Mouse (Mus musculus): ENCODE data around the gene Srgap3. TPM values are rescaled to one million over a fixed set of nuclear protein-coding genes. Genes with fewer than 3 reads are reported as not detected.
A peak's percentile ranks its signal among the peaks of the same experiment; 100 is the strongest.
"Not testable (repeated sequence)": the region's sequence is repeated elsewhere in the genome, so short reads cannot be mapped to it uniquely, and the experiment has no call there.

Srgap3 gene
- polyA plus RNA-seq, 1 experiment from 2014 or later: 6.5 TPM

DNA sequence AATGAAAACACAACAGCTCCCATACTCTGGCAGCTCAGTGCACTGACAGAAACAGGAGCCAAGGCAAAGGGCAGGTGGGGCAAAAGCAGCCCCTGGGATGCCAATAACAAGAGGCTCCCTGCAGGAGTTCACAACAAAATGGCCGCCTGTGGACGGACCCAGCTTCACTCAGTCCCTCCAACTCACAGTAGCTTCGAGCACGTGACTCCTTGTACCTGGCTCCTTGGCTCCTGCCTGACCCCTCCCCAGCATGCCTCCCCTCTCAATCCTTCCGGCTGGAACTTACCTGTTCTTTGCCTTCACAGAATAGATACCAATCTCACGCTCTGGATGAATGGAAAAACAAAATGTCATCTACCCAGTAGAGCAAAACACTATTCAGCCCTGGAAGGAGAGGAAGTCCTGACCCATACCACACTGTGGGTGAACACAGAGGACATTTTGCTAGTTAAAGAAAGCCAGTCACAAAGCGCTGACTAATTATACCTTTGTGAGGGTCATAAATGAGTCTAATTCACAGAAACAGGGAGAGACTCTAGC is 75.8 kb downstream of the Srgap3 start:
- WGBS: 78% methylated on average over 7 of the region's 7 CpGs
- no peaks in the 10 kb centered on the region for H3K9me3 ChIP-seq
- no peak overlapping the region for H3K27ac ChIP-seq
- no peak overlapping the region for H3K4me3 ChIP-seq
- H3K4me1 ChIP-seq: peaks cover 3% of the 10 kb centered on the region; the same call in 1 of the 2 replicates
- H3K9ac ChIP-seq: no peak overlapping the region
- H3K27me3 ChIP-seq: no peaks in the 10 kb centered on the region
- H3K4me2 ChIP-seq: no peak overlapping the region
- ATAC-seq (ENCODE audit: insufficient number of reproducible peaks, insufficient read depth, low FRiP score, low TSS enrichment, low read depth): no peak
- H3K36me3 ChIP-seq: no peaks in the 10 kb centered on the region

DNA sequence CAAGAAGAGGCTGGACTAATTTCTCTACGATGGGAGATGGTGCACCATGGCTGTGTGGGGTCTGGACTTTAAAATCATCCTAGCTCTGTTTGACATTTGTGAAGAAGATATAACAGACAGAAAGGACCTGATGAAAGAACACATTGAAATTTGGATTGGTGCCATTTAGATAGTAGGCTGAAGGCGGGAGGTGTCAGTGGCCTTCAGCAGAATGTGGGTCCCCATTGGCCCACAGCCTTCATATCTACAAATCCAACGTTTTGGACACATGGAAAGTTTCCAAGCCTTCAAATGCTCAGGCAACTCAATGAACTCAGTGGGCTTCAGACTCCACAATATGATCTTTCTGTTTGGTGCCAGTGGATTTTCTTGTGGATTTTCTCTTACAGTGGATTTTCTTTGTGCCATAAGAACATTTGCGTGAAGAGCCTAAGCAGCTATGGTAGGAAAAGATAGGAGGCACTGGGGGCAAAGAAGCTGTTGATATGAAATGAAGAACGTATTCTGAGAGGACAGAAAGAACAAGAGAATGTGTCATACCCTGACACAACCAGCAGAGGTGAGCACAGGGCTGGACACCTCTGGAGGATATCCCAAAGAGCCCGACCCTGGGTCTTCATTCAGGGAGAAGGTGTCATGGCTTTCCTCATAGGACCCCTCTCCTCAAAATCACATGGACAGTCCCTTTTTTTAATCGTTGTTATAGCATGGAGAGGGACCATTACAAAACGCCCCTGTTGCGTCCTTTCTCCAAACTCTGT is 78.7 kb downstream of the Srgap3 start:
- H3K27ac ChIP-seq: no peak overlapping the region
- no peaks in the 10 kb centered on the region for H3K27me3 ChIP-seq
- H3K9ac ChIP-seq: no peak overlapping the region
- no peaks in the 10 kb centered on the region for H3K9me3 ChIP-seq
- H3K4me3 ChIP-seq: no peak overlapping the region
- no peak for ATAC-seq (ENCODE audit: insufficient number of reproducible peaks, insufficient read depth, low FRiP score, low TSS enrichment, low read depth)
- H3K4me2 ChIP-seq: no peak overlapping the region
- 85% methylated on average over 9 of the region's 9 CpGs for WGBS
- peaks cover 12% of the 10 kb centered on the region for H3K4me1 ChIP-seq
- H3K36me3 ChIP-seq: no peaks in the 10 kb centered on the region

DNA sequence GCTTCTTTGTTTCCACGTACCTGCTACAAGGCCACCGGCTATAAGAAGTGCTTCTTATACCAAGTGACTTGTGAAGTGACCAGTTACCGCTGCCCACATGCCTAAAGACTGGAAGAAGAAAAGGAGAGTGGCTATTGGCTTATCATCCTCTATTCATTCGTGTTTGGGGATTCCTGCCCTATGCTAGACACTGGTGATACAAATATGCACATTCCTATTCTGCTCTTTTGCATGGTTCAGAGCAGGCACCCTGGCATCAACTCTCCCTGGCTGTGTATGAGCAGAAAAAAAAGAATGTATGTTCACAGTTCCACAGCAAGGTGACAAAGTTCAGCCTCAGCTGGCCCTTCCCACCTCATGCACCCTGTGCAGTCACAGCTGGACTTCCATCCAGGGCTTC is 81.0 kb downstream of the Srgap3 start:
- H3K4me3 ChIP-seq: no peak overlapping the region
- no peaks in the 10 kb centered on the region for H3K36me3 ChIP-seq
- no peaks in the 10 kb centered on the region for H3K27me3 ChIP-seq
- H3K9me3 ChIP-seq: no peaks in the 10 kb centered on the region
- H3K27ac ChIP-seq: no peak overlapping the region
- ATAC-seq (ENCODE audit: insufficient number of reproducible peaks, insufficient read depth, low FRiP score, low TSS enrichment, low read depth): no peak
- H3K4me1 ChIP-seq: peaks cover 12% of the 10 kb centered on the region
- H3K9ac ChIP-seq: no peak overlapping the region
- 91% methylated on average over 4 of the region's 4 CpGs for WGBS
- no peak overlapping the region for H3K4me2 ChIP-seq

DNA sequence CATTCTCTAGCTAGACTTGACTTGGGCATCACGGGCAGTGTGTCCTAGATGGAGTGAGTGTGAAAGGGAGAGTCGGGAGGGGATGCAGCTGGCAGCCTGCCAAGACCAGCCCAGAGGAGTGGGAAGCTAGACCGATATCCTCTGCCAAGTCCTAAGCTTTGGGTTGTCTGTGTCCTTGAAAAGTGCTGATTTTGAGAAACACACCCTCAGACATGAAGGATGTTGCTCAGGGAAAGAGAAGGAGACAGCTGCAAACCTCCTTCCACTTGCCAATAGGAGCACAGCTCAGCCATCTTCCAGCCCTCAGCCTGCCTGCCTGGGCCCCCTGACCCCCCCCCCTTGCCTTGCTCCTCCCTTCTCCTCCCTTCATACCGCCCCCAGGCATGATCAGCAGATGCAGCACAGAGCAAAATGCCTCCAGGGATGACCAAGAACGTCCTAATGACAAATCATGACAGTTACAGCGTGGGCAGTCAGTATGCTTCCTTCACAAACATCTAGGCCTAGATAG is 82.0 kb downstream of the Srgap3 start:
- Histone ChIP-seq H3K4me3 (no peak overlapping the region), H3K9ac (no peak overlapping the region), H3K27ac (peak overlapping the region; percentile 39; the same call in 1 of the 2 replicates), H3K36me3 (no peaks in the 10 kb centered on the region), H3K4me2 (no peak overlapping the region), H3K9me3 (no peaks in the 10 kb centered on the region), H3K27me3 (no peaks in the 10 kb centered on the region), H3K4me1 (peaks cover 12% of the 10 kb centered on the region)
- no peak for ATAC-seq (ENCODE audit: insufficient number of reproducible peaks, insufficient read depth, low FRiP score, low TSS enrichment, low read depth)
- 34% methylated on average over 6 of the region's 6 CpGs for WGBS

GRCm38 (mm10) chr6:112862465-112862864 is 84.6 kb downstream of the Srgap3 start:
- Histone ChIP-seq H3K36me3 (no peaks in the 10 kb centered on the region), H3K4me2 (no peak overlapping the region), H3K9ac (no peak overlapping the region), H3K27ac (no peak overlapping the region), H3K9me3 (no peaks in the 10 kb centered on the region), H3K27me3 (no peaks in the 10 kb centered on the region), H3K4me3 (no peak overlapping the region), H3K4me1 (peaks cover 13% of the 10 kb centered on the region)
- no peak for ATAC-seq (ENCODE audit: insufficient number of reproducible peaks, insufficient read depth, low FRiP score, low TSS enrichment, low read depth)
- WGBS: 87% methylated on average over 7 of the region's 7 CpGs

DNA sequence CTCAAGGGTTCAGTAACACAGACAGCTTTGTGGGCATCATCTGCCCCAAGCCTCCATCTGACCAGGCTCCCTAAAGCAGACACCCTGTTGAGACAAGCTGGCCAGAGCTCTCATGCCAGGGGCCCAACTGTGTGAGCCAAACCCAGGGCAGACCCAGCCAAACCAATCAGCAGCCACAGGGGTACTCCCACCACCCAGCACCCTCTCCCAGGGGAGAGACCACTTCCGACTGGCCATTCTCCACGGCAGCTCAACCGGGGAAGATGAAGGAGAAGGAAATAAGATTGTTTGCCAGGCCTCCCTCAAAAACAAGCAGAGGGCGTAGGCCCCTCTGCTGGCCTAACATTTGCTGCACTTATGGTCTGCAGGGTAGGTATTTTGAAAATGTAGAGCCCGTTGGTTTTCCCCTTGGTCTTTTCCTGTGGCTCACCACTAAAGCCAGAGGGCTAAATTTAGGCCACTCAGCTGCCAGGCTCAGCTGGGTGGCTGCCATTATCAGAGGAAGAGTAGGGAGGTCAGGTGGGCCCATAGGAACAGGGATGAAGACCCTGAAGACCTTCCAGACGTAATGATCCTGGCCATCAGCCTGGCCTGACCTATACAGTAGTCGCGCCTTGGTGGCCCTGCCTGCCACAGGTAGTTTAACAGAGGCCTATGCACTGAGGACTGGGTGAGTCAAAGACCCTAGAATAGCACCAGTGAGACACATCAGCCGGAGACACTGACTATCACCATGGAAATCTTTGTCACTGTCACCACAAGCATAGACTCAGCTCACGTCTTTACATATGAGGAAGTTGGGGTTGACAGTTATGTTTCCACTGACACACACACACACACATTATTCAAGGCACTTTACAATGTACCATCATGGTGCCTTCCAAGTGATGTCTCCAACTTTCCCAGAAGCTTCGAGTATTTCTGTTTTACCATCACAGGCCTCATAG is 85.4 kb downstream of the Srgap3 start:
- Histone ChIP-seq H3K27me3 (no peaks in the 10 kb centered on the region), H3K4me1 (peaks cover 20% of the 10 kb centered on the region), H3K36me3 (no peaks in the 10 kb centered on the region), H3K4me2 (no peak overlapping the region), H3K9me3 (no peaks in the 10 kb centered on the region), H3K9ac (no peak overlapping the region), H3K27ac (no peak overlapping the region), H3K4me3 (no peak overlapping the region)
- WGBS: 80% methylated on average over 11 of the region's 11 CpGs
- ATAC-seq (ENCODE audit: insufficient number of reproducible peaks, insufficient read depth, low FRiP score, low TSS enrichment, low read depth): no peak

- 92% methylated on average over 5 of the region's 5 CpGs for WGBS
- not testable (repeated sequence) for H3K36me3 ChIP-seq; H3K9ac ChIP-seq; H3K4me3 ChIP-seq; H3K9me3 ChIP-seq; ATAC-seq (ENCODE audit: insufficient number of reproducible peaks, insufficient read depth, low FRiP score, low TSS enrichment, low read depth); H3K27me3 ChIP-seq; H3K4me2 ChIP-seq; H3K27ac ChIP-seq
- peaks cover 14% of the 10 kb centered on the region for H3K4me1 ChIP-seq
These were observed 86.8 kb downstream of the Srgap3 start for GRCm38 (mm10) chr6:112860290-112860689.

DNA sequence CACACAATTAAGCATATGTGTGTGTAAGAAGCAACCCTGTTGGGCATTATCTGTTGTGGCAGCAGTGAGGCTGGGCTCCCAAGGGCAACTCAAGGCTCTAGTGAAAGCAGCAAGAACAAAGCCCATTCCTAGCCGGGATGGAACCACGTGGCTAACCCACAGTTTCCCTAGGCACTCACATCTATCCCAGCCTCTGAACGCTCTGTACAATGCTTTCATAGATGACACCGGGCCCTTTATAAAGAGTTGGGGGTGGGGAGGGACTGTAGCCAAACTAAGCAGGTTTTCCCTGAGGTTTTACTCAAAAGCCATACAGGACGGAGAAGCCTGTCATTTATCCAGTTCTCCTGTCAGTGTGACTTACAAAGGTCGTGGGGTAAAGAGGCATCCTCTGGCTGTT is 90.0 kb downstream of the Srgap3 start:
- no peaks in the 10 kb centered on the region for H3K9me3 ChIP-seq
- no peak overlapping the region for H3K4me2 ChIP-seq
- no peaks in the 10 kb centered on the region for H3K36me3 ChIP-seq
- WGBS: 22% methylated on average over 6 of the region's 6 CpGs
- no peak overlapping the region for H3K4me3 ChIP-seq
- H3K27ac ChIP-seq: no peak overlapping the region
- no peaks in the 10 kb centered on the region for H3K27me3 ChIP-seq
- H3K4me1 ChIP-seq: peaks cover 18% of the 10 kb centered on the region
- ATAC-seq (ENCODE audit: insufficient number of reproducible peaks, insufficient read depth, low FRiP score, low TSS enrichment, low read depth): no peak
- no peak overlapping the region for H3K9ac ChIP-seq

DNA sequence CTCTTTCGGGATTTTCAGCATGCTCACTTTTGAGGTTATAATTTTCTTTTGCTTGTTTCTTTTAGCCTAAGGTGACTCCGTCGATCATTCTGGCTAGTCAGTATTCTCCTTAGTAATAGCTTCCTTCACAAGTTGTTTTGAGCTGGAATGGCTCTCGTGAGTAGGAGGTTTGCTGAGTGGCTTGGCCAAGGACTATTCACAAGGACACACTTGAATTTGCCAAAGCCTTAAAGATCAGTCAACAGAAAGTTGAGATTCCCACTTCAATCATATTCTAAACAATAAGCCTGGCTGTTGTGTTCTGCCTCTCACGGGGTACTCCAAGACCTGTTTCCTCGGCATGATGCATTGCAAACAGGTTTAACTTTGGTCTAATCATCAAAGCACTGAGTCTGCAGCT is 91.9 kb downstream of the Srgap3 start:
- H3K36me3 ChIP-seq: no peaks in the 10 kb centered on the region
- H3K9me3 ChIP-seq: no peaks in the 10 kb centered on the region
- no peak overlapping the region for H3K4me2 ChIP-seq
- ATAC-seq (ENCODE audit: insufficient number of reproducible peaks, insufficient read depth, low FRiP score, low TSS enrichment, low read depth): no peak
- H3K9ac ChIP-seq: no peak overlapping the region
- no peak overlapping the region for H3K27ac ChIP-seq
- no peak overlapping the region for H3K4me3 ChIP-seq
- WGBS: 85% methylated on average over 6 of the region's 6 CpGs
- H3K27me3 ChIP-seq: no peaks in the 10 kb centered on the region
- peaks cover 23% of the 10 kb centered on the region for H3K4me1 ChIP-seq

DNA sequence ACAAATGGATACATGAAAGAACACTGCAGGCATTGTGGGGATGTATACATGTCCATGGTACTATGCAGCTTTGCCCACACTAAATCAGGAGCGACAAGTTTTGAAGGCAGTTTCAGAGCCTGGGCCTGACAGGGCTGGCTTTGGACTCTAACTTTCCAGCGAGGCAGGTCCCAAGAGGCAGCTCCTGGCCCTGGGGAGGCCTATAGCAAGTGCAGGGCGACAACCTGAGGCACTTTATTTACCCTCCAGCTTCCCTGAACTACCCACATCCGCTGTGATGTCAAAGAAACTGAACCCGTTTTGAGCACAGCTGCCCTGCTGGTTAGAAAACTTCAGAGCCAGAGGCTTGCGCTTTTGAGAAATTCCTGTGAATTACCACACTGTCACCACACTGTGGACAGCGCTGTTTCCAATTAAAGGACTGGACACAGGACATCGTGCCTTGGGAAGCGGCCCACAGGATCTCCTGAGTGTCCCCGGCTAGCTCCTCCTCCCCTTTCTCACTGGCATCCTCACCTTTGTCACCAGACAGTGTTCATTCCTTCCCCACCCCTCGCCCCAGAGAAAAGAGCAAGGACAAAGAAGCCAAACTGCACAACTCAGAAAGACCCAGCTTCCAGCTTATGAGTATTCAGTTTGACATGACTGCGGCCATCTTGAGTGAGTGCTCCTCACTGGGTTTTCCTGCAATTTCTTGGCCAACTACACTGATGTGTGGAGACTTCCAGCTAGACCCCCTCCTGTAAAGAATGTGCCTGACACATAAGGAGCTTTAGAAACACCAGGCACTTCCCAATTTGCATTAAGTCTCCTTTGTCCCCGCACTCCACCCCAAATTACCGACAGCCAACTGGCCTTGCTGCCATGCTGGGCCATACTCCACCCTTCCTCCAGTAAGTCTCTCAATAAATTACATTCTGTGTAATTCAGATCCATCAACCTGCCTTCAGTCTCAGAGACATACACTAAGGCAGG is 94.5 kb downstream of the Srgap3 start:
- H3K4me3 ChIP-seq: no peak overlapping the region
- no peak overlapping the region for H3K4me2 ChIP-seq
- no peak for ATAC-seq (ENCODE audit: insufficient number of reproducible peaks, insufficient read depth, low FRiP score, low TSS enrichment, low read depth)
- no peaks in the 10 kb centered on the region for H3K27me3 ChIP-seq
- no peak overlapping the region for H3K27ac ChIP-seq
- no peaks in the 10 kb centered on the region for H3K36me3 ChIP-seq
- no peak overlapping the region for H3K9ac ChIP-seq
- WGBS: 42% methylated on average over 14 of the region's 14 CpGs
- H3K9me3 ChIP-seq: no peaks in the 10 kb centered on the region
- H3K4me1 ChIP-seq: peaks cover 23% of the 10 kb centered on the region

- no peak for ATAC-seq (ENCODE audit: insufficient number of reproducible peaks, insufficient read depth, low FRiP score, low TSS enrichment, low read depth)
- Histone ChIP-seq H3K36me3 (no peaks in the 10 kb centered on the region), H3K4me2 (no peak overlapping the region), H3K27ac (no peak overlapping the region), H3K9ac (no peak overlapping the region), H3K4me1 (peaks cover 15% of the 10 kb centered on the region), H3K27me3 (no peaks in the 10 kb centered on the region), H3K9me3 (no peaks in the 10 kb centered on the region), H3K4me3 (no peak overlapping the region)
- WGBS: 65% methylated on average over 5 of the region's 5 CpGs
These were observed 96.3 kb downstream of the Srgap3 start for GRCm38 (mm10) chr6:112850745-112851144.

Measured in embryonic facial prominence, embryonic 13.5 days (tissue).